Mouse (Mus musculus): Measurements from ENCODE around the gene Rhebl1. TPM values are rescaled to one million over a fixed set of nuclear protein-coding genes. Genes with fewer than 3 reads are reported as not detected.

Gene Rhebl1
- total and polyA plus RNA-seq, 3 experiments = 10.1 to 16.6 TPM; not detected in 1

- H3K9me3 ChIP-seq (replicated peaks; ENCODE audit: insufficient read depth, low read length) = no peaks in the 10 kb centered on the region
- no peak overlapping the region for H3K9ac ChIP-seq (ENCODE audit: control insufficient read depth, low read depth, low read length, poor library complexity, severe bottlenecking)
- H3K27me3 ChIP-seq (ENCODE audit: control insufficient read depth in 1 of 2, insufficient read depth in 2 of 2, low read length in 2 of 2) = no peaks in the 10 kb centered on the region
- no peaks in the 10 kb centered on the region for H3K4me1 ChIP-seq (ENCODE audit: control insufficient read depth in 1 of 2, insufficient read depth in 2 of 2, low read length in 2 of 2)
- H3K27ac ChIP-seq (ENCODE audit: control insufficient read depth, low read depth, low read length) = no peak overlapping the region
- H3K36me3 ChIP-seq (ENCODE audit: control insufficient read depth in 1 of 2, insufficient read depth in 2 of 2, low read length in 2 of 2) = peaks cover 0 to 33% of the 10 kb centered on the region in 2 experiments; a peak in 2 of 4 replicates
- TF ChIP-seq ZMIZ1 (IDR thresholded peaks at IDR 0.05; ENCODE audit: low read depth, low read length) (no peak), POLR2AphosphoS2 (IDR thresholded peaks at IDR 0.05; ENCODE audit: low read length) (0 out of 2 replicates have a peak, but pooled peaks have one; percentile 27), SMC3 (IDR thresholded peaks at IDR 0.05; ENCODE audit: low read depth, low read length) (no peak), KAT2A (conservative IDR thresholded peaks at IDR 0.05; ENCODE audit: low read depth, low read length) (no peak), MAX (IDR thresholded peaks at IDR 0.05; ENCODE audit: low read length) (no peak), MAZ (IDR thresholded peaks at IDR 0.05; ENCODE audit: low read depth, low read length) (no peak)
- H3K79me2 ChIP-seq (ENCODE audit: control insufficient read depth, insufficient read depth, low read length, poor library complexity) = no peaks in the 10 kb centered on the region; the same call in 1 of the 2 replicates
- no peak for DNase-seq (ENCODE audit: low read depth, low spot score)
- H3K4me3 ChIP-seq (ENCODE audit: control insufficient read depth in 1 of 2, insufficient read depth in 1 of 2, low read depth in 2 of 2, low read length in 2 of 2) = no peak overlapping the region
Measured at GRCm38 (mm10) chr15:98852071-98852470, 42.3 kb downstream of the Rhebl1 start.

GRCm38 (mm10) chr15:98851229-98851818 is 43.0 kb downstream of the Rhebl1 start:
- Histone ChIP-seq H3K27ac (ENCODE audit: control insufficient read depth, low read depth, low read length) (no peak overlapping the region), H3K27me3 (ENCODE audit: control insufficient read depth in 1 of 2, insufficient read depth in 2 of 2, low read length in 2 of 2) (no peaks in the 10 kb centered on the region), H3K4me1 (ENCODE audit: control insufficient read depth in 1 of 2, insufficient read depth in 2 of 2, low read length in 2 of 2) (no peaks in the 10 kb centered on the region), H3K9ac (ENCODE audit: control insufficient read depth, low read depth, low read length, poor library complexity, severe bottlenecking) (no peak overlapping the region), H3K4me3 (ENCODE audit: control insufficient read depth in 1 of 2, insufficient read depth in 1 of 2, low read depth in 2 of 2, low read length in 2 of 2) (no peak overlapping the region), H3K9me3 (replicated peaks; ENCODE audit: insufficient read depth, low read length) (no peaks in the 10 kb centered on the region), H3K36me3 (ENCODE audit: control insufficient read depth in 1 of 2, insufficient read depth in 2 of 2, low read length in 2 of 2) (peaks cover 0 to 35% of the 10 kb centered on the region in 2 experiments; a peak in 2 of 4 replicates), H3K79me2 (ENCODE audit: control insufficient read depth, insufficient read depth, low read length, poor library complexity) (no peaks in the 10 kb centered on the region; the same call in 1 of the 2 replicates)
- TF ChIP-seq TBP (IDR thresholded peaks at IDR 0.05; ENCODE audit: low read depth, low read length) (no peak), NELFE (IDR thresholded peaks at IDR 0.05; ENCODE audit: low read depth, low read length) (no peak), POLR2AphosphoS5 (IDR thresholded peaks at IDR 0.05; ENCODE audit: borderline replicate concordance, low read depth, low read length) (no peak), POLR2A (IDR thresholded peaks at IDR 0.05; ENCODE audit: control insufficient read depth in 1 of 2, insufficient read depth in 1 of 2, low read depth in 1 of 2, low read length in 2 of 2, poor library complexity in 1 of 2) (no peak), ZC3H11A (IDR thresholded peaks at IDR 0.05; ENCODE audit: low read depth, low read length) (no peak), MAZ (IDR thresholded peaks at IDR 0.05; ENCODE audit: low read depth, low read length) (no peak), SIN3A (IDR thresholded peaks at IDR 0.05; ENCODE audit: low read length) (no peak), CTCF (IDR thresholded peaks at IDR 0.05 in 2 of 3, conservative IDR thresholded peaks at IDR 0.05 in 1 of 3; ENCODE audit: control insufficient read depth in 1 of 3, insufficient read depth in 1 of 3, low read depth in 2 of 3, low read length in 3 of 3, poor library complexity in 1 of 3, severe bottlenecking in 1 of 3) (no peak), EP300 (IDR thresholded peaks at IDR 0.05; ENCODE audit: low read depth in 1 of 2, low read length in 2 of 2) (no peak), JUND (IDR thresholded peaks at IDR 0.05; ENCODE audit: low read depth, low read length) (no peak), MAFK (IDR thresholded peaks at IDR 0.05; ENCODE audit: borderline replicate concordance, low read depth, low read length) (no peak), UBTF (IDR thresholded peaks at IDR 0.05; ENCODE audit: borderline replicate concordance, insufficient read depth, low read depth, low read length) (no peak), CHD2 (IDR thresholded peaks at IDR 0.05; ENCODE audit: low read length) (no peak), TCF12 (IDR thresholded peaks at IDR 0.05; ENCODE audit: low read depth, low read length) (no peak), E2F4 (IDR thresholded peaks at IDR 0.05; ENCODE audit: borderline replicate concordance, low read depth, low read length) (no peak), CHD1 (IDR thresholded peaks at IDR 0.05; ENCODE audit: low read depth, low read length) (no peak), MYC (IDR thresholded peaks at IDR 0.05; ENCODE audit: low read depth, low read length) (no peak)
- DNase-seq (ENCODE audit: low read depth, low spot score) = no peak
